Mouse (Mus musculus): ENCODE results near the gene Mgat5. TPM values are rescaled to one million over a fixed set of nuclear protein-coding genes. Genes with fewer than 3 reads are reported as not detected.
A peak's percentile ranks its signal among the peaks of the same experiment; 100 is the strongest.

Gene Mgat5
- polyA plus RNA-seq, 1 experiment, result 4.9 TPM

DNA sequence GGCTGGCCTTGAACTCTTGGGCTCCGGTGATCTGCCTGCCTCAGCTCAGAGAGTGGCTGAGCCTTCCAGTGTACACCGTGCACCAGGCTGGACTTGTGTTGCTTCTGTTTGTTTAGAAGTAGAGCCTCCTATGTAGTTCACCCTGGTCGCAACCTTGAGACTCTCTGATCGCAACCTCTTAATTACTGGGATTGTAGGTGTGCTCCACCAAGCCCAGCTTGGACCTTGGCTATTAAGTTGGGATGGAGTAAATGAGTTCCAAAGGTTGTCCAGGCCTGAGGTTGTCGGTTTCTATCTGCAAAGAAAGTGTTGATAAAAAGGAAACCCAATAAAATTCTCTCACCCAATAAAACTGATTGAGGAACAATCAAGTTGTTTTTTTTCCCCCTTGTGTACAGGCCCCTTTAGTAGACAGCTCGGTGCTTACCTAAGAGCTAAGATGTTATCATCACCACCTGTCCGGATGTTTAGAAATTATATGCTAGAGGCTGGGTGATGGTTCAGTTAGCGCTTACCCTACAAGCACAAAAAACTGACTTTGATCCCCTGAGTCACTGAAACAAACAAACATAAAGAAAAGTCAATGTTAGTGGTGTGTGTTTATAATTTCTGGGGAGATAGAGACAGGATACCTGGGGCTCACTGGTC lies 9.9 kb downstream of the Mgat5 start:
- Histone ChIP-seq H3K36me3 (ENCODE audit: control insufficient read depth, insufficient read depth, low read length) (no peaks in the 10 kb centered on the region), H3K27me3 (ENCODE audit: control insufficient read depth, insufficient read depth, low read length) (no peaks in the 10 kb centered on the region), H3K4me1 (ENCODE audit: control insufficient read depth, insufficient read depth, insufficient read length) (peaks cover 23% of the 10 kb centered on the region; the same call in 1 of the 2 replicates), H3K4me3 (ENCODE audit: extremely low read depth, insufficient read depth, insufficient read length) (no peak overlapping the region), H3K27ac (ENCODE audit: insufficient read depth, low read length) (no peak overlapping the region)
- WGBS, result 82% methylated on average over 8 of the region's 8 CpGs
- DNase-seq (ENCODE audit: low read depth in 1 of 2, low spot score in 2 of 2), result no peak
- TF ChIP-seq POLR2A (IDR thresholded peaks at IDR 0.05; ENCODE audit: low read depth, low read length) (no peak), CTCF (IDR thresholded peaks at IDR 0.05; ENCODE audit: extremely low read depth, insufficient read depth, insufficient read length, insufficient replicate concordance) (no peak)

DNA sequence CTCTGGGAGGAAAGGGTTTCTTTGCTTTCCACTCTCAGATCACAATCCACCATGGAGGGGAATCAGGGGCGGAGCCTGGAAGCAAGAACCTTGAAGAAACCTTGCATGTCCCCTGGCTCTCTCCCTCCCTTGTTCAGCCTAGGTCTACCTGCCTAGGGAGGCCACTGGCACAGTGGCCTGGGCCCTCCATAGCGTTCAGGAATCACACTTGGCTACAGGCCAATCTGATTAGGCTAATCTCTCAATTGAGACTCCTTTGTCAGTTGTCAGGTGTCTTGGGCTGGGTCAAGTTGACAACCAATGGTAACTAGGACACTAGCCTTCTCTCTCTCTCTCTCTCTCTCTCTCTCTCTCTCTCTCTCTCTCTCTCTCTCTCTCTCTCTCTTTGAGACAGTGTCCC lies 12.2 kb downstream of the Mgat5 start:
- TF ChIP-seq POLR2A (IDR thresholded peaks at IDR 0.05; ENCODE audit: low read depth, low read length) (no peak), CTCF (IDR thresholded peaks at IDR 0.05; ENCODE audit: extremely low read depth, insufficient read depth, insufficient read length, insufficient replicate concordance) (no peak)
- Histone ChIP-seq H3K4me3 (ENCODE audit: extremely low read depth, insufficient read depth, insufficient read length) (no peak overlapping the region), H3K4me1 (ENCODE audit: control insufficient read depth, insufficient read depth, insufficient read length) (peaks cover 23% of the 10 kb centered on the region; the same call in 1 of the 2 replicates), H3K27ac (ENCODE audit: insufficient read depth, low read length) (no peak overlapping the region), H3K36me3 (ENCODE audit: control insufficient read depth, insufficient read depth, low read length) (no peaks in the 10 kb centered on the region), H3K27me3 (ENCODE audit: control insufficient read depth, insufficient read depth, low read length) (no peaks in the 10 kb centered on the region)
- no peak for DNase-seq (ENCODE audit: low read depth in 1 of 2, low spot score in 2 of 2)
- WGBS, result 78% methylated on average over 2 of the region's 2 CpGs

DNA sequence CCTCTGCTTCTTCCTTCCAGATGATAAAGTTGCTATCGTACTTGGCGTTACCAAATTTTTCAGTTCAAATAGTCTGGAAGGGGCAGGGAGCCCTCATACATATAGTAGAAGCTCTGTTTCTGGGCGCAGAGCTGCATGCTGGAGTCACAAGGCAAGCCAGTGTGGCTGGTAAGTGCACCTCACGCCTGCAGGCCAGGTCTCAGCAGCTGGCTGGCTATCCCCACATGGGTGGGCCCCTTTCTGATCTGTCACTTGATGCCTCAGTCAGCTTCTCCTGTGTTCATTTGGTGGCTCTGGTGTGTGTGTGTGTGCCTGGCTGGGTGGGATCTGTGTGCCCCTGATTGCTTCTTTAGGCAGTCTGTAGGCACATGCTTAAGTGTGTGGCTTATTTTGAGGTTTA lies 12.8 kb downstream of the Mgat5 start:
- no peak for TF ChIP-seq POLR2A (IDR thresholded peaks at IDR 0.05; ENCODE audit: low read depth, low read length)
- TF ChIP-seq CTCF (IDR thresholded peaks at IDR 0.05; ENCODE audit: extremely low read depth, insufficient read depth, insufficient read length, insufficient replicate concordance), result no peak
- Histone ChIP-seq H3K27ac (ENCODE audit: insufficient read depth, low read length) (no peak overlapping the region), H3K36me3 (ENCODE audit: control insufficient read depth, insufficient read depth, low read length) (no peaks in the 10 kb centered on the region), H3K27me3 (ENCODE audit: control insufficient read depth, insufficient read depth, low read length) (no peaks in the 10 kb centered on the region), H3K4me3 (ENCODE audit: extremely low read depth, insufficient read depth, insufficient read length) (no peak overlapping the region), H3K4me1 (ENCODE audit: control insufficient read depth, insufficient read depth, insufficient read length) (peaks cover 23% of the 10 kb centered on the region; the same call in 1 of the 2 replicates)
- 84% methylated on average over 4 of the region's 4 CpGs for WGBS
- DNase-seq (ENCODE audit: low read depth in 1 of 2, low spot score in 2 of 2), result no peak

DNA sequence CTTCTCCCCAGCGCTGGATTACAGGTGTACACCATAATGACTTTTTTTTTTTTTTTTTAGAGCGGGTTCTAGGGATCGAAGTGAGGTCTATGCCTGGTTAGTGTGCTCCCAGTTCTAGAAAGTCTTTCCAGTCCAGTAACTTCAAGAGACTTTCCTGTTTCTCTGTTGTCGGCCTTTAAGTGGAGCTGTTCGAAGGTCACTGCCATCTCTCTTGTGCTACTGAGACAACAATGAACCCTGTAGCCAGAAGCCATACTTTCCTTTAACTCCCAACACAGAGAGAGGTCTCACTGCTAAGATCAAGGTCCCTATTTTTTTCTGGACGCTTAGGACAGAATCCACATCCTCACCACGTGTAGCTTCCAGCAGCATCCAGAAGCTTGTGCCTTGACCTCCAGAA lies 13.4 kb downstream of the Mgat5 start:
- Histone ChIP-seq H3K27ac (ENCODE audit: insufficient read depth, low read length) (no peak overlapping the region), H3K27me3 (ENCODE audit: control insufficient read depth, insufficient read depth, low read length) (no peaks in the 10 kb centered on the region), H3K4me1 (ENCODE audit: control insufficient read depth, insufficient read depth, insufficient read length) (peaks cover 19% of the 10 kb centered on the region; the same call in 1 of the 2 replicates), H3K4me3 (ENCODE audit: extremely low read depth, insufficient read depth, insufficient read length) (no peak overlapping the region), H3K36me3 (ENCODE audit: control insufficient read depth, insufficient read depth, low read length) (no peaks in the 10 kb centered on the region)
- DNase-seq (ENCODE audit: low read depth in 1 of 2, low spot score in 2 of 2), result no peak
- TF ChIP-seq POLR2A (IDR thresholded peaks at IDR 0.05; ENCODE audit: low read depth, low read length) (no peak), CTCF (IDR thresholded peaks at IDR 0.05; ENCODE audit: extremely low read depth, insufficient read depth, insufficient read length, insufficient replicate concordance) (no peak)
- WGBS, result 79% methylated on average over 7 of the region's 7 CpGs

DNA sequence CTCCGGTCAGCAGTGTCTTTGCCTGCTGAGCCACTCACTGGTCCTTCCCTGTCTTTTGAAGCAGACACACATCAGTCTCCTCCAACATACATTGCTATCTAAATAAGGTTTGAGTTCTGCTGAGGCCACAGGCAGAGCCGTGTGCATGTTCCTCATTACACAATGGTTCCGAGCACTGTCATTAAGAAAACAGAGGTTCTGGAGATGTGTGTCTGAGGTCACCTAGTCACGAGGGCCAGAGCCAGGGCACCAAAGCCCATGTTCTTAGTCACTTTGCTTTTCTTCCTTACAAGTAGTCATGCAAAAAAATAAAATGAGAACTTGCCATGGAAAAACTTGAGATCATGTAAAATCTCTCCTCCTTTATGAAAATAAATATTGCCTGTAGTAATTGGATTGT lies 14.3 kb downstream of the Mgat5 start:
- Histone ChIP-seq H3K36me3 (ENCODE audit: control insufficient read depth, insufficient read depth, low read length) (no peaks in the 10 kb centered on the region), H3K4me3 (ENCODE audit: extremely low read depth, insufficient read depth, insufficient read length) (no peak overlapping the region), H3K4me1 (ENCODE audit: control insufficient read depth, insufficient read depth, insufficient read length) (peaks cover 12% of the 10 kb centered on the region; the same call in 1 of the 2 replicates), H3K27ac (ENCODE audit: insufficient read depth, low read length) (no peak overlapping the region), H3K27me3 (ENCODE audit: control insufficient read depth, insufficient read depth, low read length) (no peaks in the 10 kb centered on the region)
- WGBS, result 80% methylated on average over 4 of the region's 4 CpGs
- DNase-seq (ENCODE audit: low read depth in 1 of 2, low spot score in 2 of 2), result no peak
- TF ChIP-seq POLR2A (IDR thresholded peaks at IDR 0.05; ENCODE audit: low read depth, low read length) (no peak), CTCF (IDR thresholded peaks at IDR 0.05; ENCODE audit: extremely low read depth, insufficient read depth, insufficient read length, insufficient replicate concordance) (no peak)

DNA sequence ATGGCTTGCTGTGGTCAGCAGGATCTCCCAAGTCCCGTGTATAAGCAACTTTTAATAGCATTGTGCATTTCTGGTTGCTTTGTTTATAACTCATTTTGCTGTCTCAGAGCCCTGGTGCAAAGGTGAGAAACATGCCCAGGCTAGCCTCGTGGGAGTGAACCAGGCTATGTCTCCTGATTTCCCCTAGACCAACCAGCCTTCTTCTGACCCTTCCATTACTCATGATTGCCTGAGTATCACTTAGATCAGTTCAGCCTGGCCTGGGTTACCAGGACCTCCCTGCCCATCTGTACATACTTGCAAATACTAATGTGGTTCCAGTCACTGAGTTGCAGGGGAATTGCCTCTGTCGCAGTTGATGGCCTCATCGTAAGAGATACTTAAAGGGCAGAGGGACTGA lies 14.8 kb downstream of the Mgat5 start:
- 74% methylated on average over 4 of the region's 4 CpGs for WGBS
- DNase-seq (ENCODE audit: low read depth in 1 of 2, low spot score in 2 of 2), result no peak

More for the DNA sequence above, 14.8 kb downstream of the Mgat5 start:
- TF ChIP-seq CTCF (IDR thresholded peaks at IDR 0.05; ENCODE audit: extremely low read depth, insufficient read depth, insufficient read length, insufficient replicate concordance) (no peak), POLR2A (IDR thresholded peaks at IDR 0.05; ENCODE audit: low read depth, low read length) (no peak)
- Histone ChIP-seq H3K27me3 (ENCODE audit: control insufficient read depth, insufficient read depth, low read length) (no peaks in the 10 kb centered on the region), H3K27ac (ENCODE audit: insufficient read depth, low read length) (peak overlapping the region; percentile 12; the same call in 1 of the 2 replicates), H3K4me3 (ENCODE audit: extremely low read depth, insufficient read depth, insufficient read length) (no peak overlapping the region), H3K36me3 (ENCODE audit: control insufficient read depth, insufficient read depth, low read length) (no peaks in the 10 kb centered on the region), H3K4me1 (ENCODE audit: control insufficient read depth, insufficient read depth, insufficient read length) (peaks cover 9% of the 10 kb centered on the region; the same call in 1 of the 2 replicates)

Data from spleen, adult 2 months (tissue).